Mouse (Mus musculus) brain, embryonic 14.5 days (tissue): Measurements from ENCODE around the gene Fam102b. TPM values are rescaled to one million over a fixed set of nuclear protein-coding genes. Genes with fewer than 3 reads are reported as not detected.

Experiments used
- DNase-seq: peaks from one replicate; pipeline ENCODE4 v3.0.0-alpha.2; 2011; ENCODE audit warnings: low read depth
- CTCF ChIP-seq: fragments of 200-500 bp; IDR thresholded peaks from 2 replicates; pipeline ENCODE4 v1.5.1; 2012; ENCODE audit warnings: inconsistent platforms, mild to moderate bottlenecking, moderate library complexity, borderline replicate concordance; ENCODE audit not compliant: insufficient read depth, insufficient read length; ENCODE audit errors: extremely low read depth
- POLR2A ChIP-seq: fragments of 200-500 bp; IDR thresholded peaks from 2 replicates; pipeline ENCODE4 v1.6.1; 2012; ENCODE audit warnings: mild to moderate bottlenecking, inconsistent platforms, borderline replicate concordance; ENCODE audit not compliant: poor library complexity, insufficient read depth, insufficient read length, severe bottlenecking; ENCODE audit errors: extremely low read depth
- polyA plus RNA-seq: library from polyadenylated mRNA; depleted of rRNA; stranded (reverse); fragments of >200 nt; gene quantifications from 2 replicates; pipeline ENCODE4 v1.2.3, GENCODE M21; 2012; rRNA removed

The Fam102b gene
- 15.3 and 26.5 TPM in 2 replicates for polyA plus RNA-seq

- TF ChIP-seq CTCF: peak; percentile 84
- TF ChIP-seq POLR2A: peak; percentile 87
- DNase-seq: peak; percentile 93
These were observed at the start of gene Fam102b for GRCm38 (mm10) chr3:109027515-109027987. Fam102b (minus strand) TSS chr3:109027607.

GRCm38 (mm10) chr3:109062989-109063388, 35.6 kb upstream of the Fam102b start:
- DNase-seq: peak; percentile 85
- TF ChIP-seq CTCF: peak; percentile 69; the same call in 1 of the 2 replicates
- no peak for TF ChIP-seq POLR2A

GRCm38 (mm10) chr3:109062391-109062790, 35.0 kb upstream of the Fam102b start:
- DNase-seq: no peak
- TF ChIP-seq CTCF: no peak
- no peak for TF ChIP-seq POLR2A

- TF ChIP-seq CTCF (no peak), POLR2A (no peak)
- no peak for DNase-seq
These were observed 32.5 kb upstream of the Fam102b start for GRCm38 (mm10) chr3:109059903-109060302.

- no peak for DNase-seq
- TF ChIP-seq CTCF: no peak
- no peak for TF ChIP-seq POLR2A
These were observed 24.5 kb upstream of the Fam102b start for GRCm38 (mm10) chr3:109051946-109052331.

GRCm38 (mm10) chr3:109051056-109051945, 23.9 kb upstream of the Fam102b start:
- no peak for TF ChIP-seq CTCF
- TF ChIP-seq POLR2A: no peak
- DNase-seq: no peak

GRCm38 (mm10) chr3:109047707-109048283, 20.4 kb upstream of the Fam102b start:
- TF ChIP-seq POLR2A (no peak), CTCF (peak; percentile 28; the same call in 1 of the 2 replicates)
- DNase-seq: no peak

GRCm38 (mm10) chr3:109046428-109046827, 19.0 kb upstream of the Fam102b start:
- DNase-seq: no peak
- no peak for TF ChIP-seq CTCF
- TF ChIP-seq POLR2A: no peak

- no peak for TF ChIP-seq POLR2A
- TF ChIP-seq CTCF: no peak
- no peak for DNase-seq
These were observed 16.0 kb upstream of the Fam102b start for GRCm38 (mm10) chr3:109043395-109043794.

- TF ChIP-seq POLR2A: no peak
- no peak for TF ChIP-seq CTCF
- no peak for DNase-seq
These were observed 13.5 kb upstream of the Fam102b start for GRCm38 (mm10) chr3:109040908-109041307.

GRCm38 (mm10) chr3:109034411-109034810, 7.0 kb upstream of the Fam102b start:
- DNase-seq: peak; percentile 73
- TF ChIP-seq POLR2A (no peak), CTCF (no peak)
